In the genomic region with DNA sequence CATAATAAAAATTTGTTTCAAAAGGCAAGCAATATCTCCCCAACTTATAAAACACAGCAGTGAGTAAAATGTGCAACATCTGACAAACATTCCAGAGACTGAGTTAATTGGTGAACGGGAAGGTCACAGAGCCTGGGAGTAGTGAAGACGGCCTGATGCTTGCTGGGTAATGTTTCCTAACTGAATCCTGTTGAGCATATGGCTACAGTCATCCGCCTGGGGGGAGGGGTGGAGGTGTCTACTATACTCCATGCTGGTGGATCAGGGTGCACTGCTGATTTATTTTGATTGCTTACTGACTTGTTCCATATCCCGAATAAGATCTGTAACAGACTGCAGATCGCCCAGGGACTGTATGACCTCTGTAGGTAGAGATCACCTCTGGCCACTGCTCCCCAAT, we compare ENCODE assay signal across 29 mouse cellular contexts. TPM values are rescaled to one million over a fixed set of nuclear protein-coding genes. Genes with fewer than 3 reads are reported as not detected.
A peak's percentile ranks its signal among the peaks of the same experiment; 100 is the strongest.
DNase-seq lines count a peak whose midpoint lies in the region; ATAC-seq and TF ChIP-seq lines count a peak whose summit lies in the region.
"Had no signal": no experiment of that assay in that cellular context is flagged by ENCODE, and none has a peak within 500 bp of the region (broad histone marks: within the 10 kb centered on the region; RNA-seq: fewer than 3 reads in every experiment).

No protein-coding gene starts in this region.

- H3K36me3 ChIP-seq in forebrain, embryonic 14.5 days (ENCODE audit: control insufficient read depth, insufficient read depth, low read length) = no peaks in the 10 kb centered on the region
- H3K36me3 ChIP-seq in forebrain, embryonic 11.5 days (ENCODE audit: control insufficient read depth, insufficient read depth, low read length) = no peaks in the 10 kb centered on the region
- no peaks in the 10 kb centered on the region for H3K36me3 ChIP-seq in kidney, embryonic 14.5 days (ENCODE audit: control insufficient read depth, insufficient read depth, low read length)
- H3K36me3 ChIP-seq in embryonic facial prominence, embryonic 10.5 days (replicated peaks) = no peaks in the 10 kb centered on the region
- no peaks in the 10 kb centered on the region for H3K36me3 ChIP-seq in limb, embryonic 10.5 days
- H3K36me3 ChIP-seq in stomach, postnatal 0 days (ENCODE audit: control insufficient read depth, insufficient read depth, low read length) = no peaks in the 10 kb centered on the region
- H3K36me3 ChIP-seq: embryonic facial prominence, embryonic 13.5 days; heart, embryonic 10.5 days; hindbrain, embryonic 15.5 days; intestine, embryonic 15.5 days; midbrain, embryonic 13.5 days; neural tube, embryonic 13.5 days had no signal

- WGBS in forebrain, embryonic 14.5 days = 73% methylated on average over 5 of the region's 5 CpGs
- WGBS in forebrain, embryonic 11.5 days = 70% methylated on average over 5 of the region's 5 CpGs
- WGBS in kidney, embryonic 14.5 days = 48% methylated on average over 5 of the region's 5 CpGs
- 47% methylated on average over 5 of the region's 5 CpGs for WGBS in embryonic facial prominence, embryonic 10.5 days
- 61% methylated on average over 5 of the region's 5 CpGs for WGBS in limb, embryonic 10.5 days
- 58% methylated on average over 5 of the region's 5 CpGs for WGBS in stomach, postnatal 0 days

- DNase-seq in forebrain, embryonic 14.5 days (ENCODE audit: low spot score) = peak; percentile 47
- no peak for DNase-seq in forebrain, embryonic 11.5 days (ENCODE audit: low spot score)
- DNase-seq in kidney, postnatal 10 days = peak; percentile 33
- peak; percentile 67 for DNase-seq in embryonic facial prominence, embryonic 10.5 days (ENCODE audit: low spot score)
- peak; percentile 53 for DNase-seq in limb, embryonic 10.5 days (ENCODE audit: low spot score)
- DNase-seq in adrenal gland, postnatal 36 days = no peak
- no peak for DNase-seq in stomach, postnatal 0 days (ENCODE audit: low spot score)
- DNase-seq: adrenal gland, adult 2 months; forebrain, postnatal 0 days; liver; lung, postnatal 14 days; right cerebral cortex, postnatal 25 days had no signal

- H3K27me3 ChIP-seq in forebrain, embryonic 14.5 days (replicated peaks; ENCODE audit: control insufficient read depth, insufficient read depth, low read length) = no peaks in the 10 kb centered on the region
- no peaks in the 10 kb centered on the region for H3K27me3 ChIP-seq in forebrain, embryonic 11.5 days (ENCODE audit: control insufficient read depth, insufficient read depth, low read length)
- H3K27me3 ChIP-seq in kidney, embryonic 14.5 days (ENCODE audit: control insufficient read depth, insufficient read depth, low read length) = no peaks in the 10 kb centered on the region
- 0 out of 2 replicates have a peak, but pooled peaks cover 4% of the 10 kb centered on the region for H3K27me3 ChIP-seq in embryonic facial prominence, embryonic 10.5 days (replicated peaks; ENCODE audit: low read depth, poor library complexity, severe bottlenecking)
- H3K27me3 ChIP-seq in limb, embryonic 10.5 days (ENCODE audit: low read depth, poor library complexity, severe bottlenecking) = no peaks in the 10 kb centered on the region
- H3K27me3 ChIP-seq in stomach, postnatal 0 days (ENCODE audit: control insufficient read depth, insufficient read depth, low read length) = no peaks in the 10 kb centered on the region
- H3K27me3 ChIP-seq: embryonic facial prominence, embryonic 13.5 days; hindbrain, embryonic 15.5 days; intestine, embryonic 15.5 days; midbrain, embryonic 13.5 days; neural tube, embryonic 13.5 days had no signal

- no peak overlapping the region for H3K27ac ChIP-seq in forebrain, embryonic 14.5 days (ENCODE audit: low read depth, low read length)
- no peak overlapping the region for H3K27ac ChIP-seq in forebrain, embryonic 11.5 days (ENCODE audit: low read depth, low read length)
- no peak overlapping the region for H3K27ac ChIP-seq in kidney, embryonic 14.5 days (ENCODE audit: low read depth, low read length)
- 0 out of 2 replicates have a peak overlapping the region, but pooled peaks have one; percentile 30 for H3K27ac ChIP-seq in embryonic facial prominence, embryonic 10.5 days (replicated peaks)
- H3K27ac ChIP-seq in limb, embryonic 10.5 days = no peak overlapping the region
- no peak overlapping the region for H3K27ac ChIP-seq in stomach, postnatal 0 days (replicated peaks)
- H3K27ac ChIP-seq: embryonic facial prominence, embryonic 13.5 days; heart, embryonic 10.5 days; hindbrain, embryonic 15.5 days; intestine, embryonic 15.5 days; midbrain, embryonic 13.5 days; neural tube, embryonic 13.5 days had no signal

- TF ChIP-seq CTCF in stomach, postnatal 0 days (IDR thresholded peaks at IDR 0.05; ENCODE audit: low read depth) = no peak

- H3K4me1 ChIP-seq in forebrain, embryonic 14.5 days (ENCODE audit: control insufficient read depth, insufficient read depth, low read length) = peaks cover 13% of the 10 kb centered on the region
- H3K4me1 ChIP-seq in forebrain, embryonic 11.5 days (replicated peaks; ENCODE audit: control insufficient read depth, insufficient read depth, low read length) = no peaks in the 10 kb centered on the region
- H3K4me1 ChIP-seq in kidney, embryonic 14.5 days (ENCODE audit: control insufficient read depth, insufficient read depth, low read length) = peaks cover 9% of the 10 kb centered on the region; the same call in 1 of the 2 replicates
- H3K4me1 ChIP-seq in embryonic facial prominence, embryonic 10.5 days = peaks cover 33% of the 10 kb centered on the region
- peaks cover 37% of the 10 kb centered on the region for H3K4me1 ChIP-seq in limb, embryonic 10.5 days
- no peaks in the 10 kb centered on the region for H3K4me1 ChIP-seq in stomach, postnatal 0 days (replicated peaks; ENCODE audit: control insufficient read depth, insufficient read depth)
- H3K4me1 ChIP-seq: intestine, embryonic 15.5 days had no signal

- no peaks in the 10 kb centered on the region for H3K9me3 ChIP-seq in forebrain, embryonic 14.5 days (replicated peaks; ENCODE audit: control insufficient read depth, low read length)
- no peaks in the 10 kb centered on the region for H3K9me3 ChIP-seq in forebrain, embryonic 11.5 days (ENCODE audit: control insufficient read depth, low read length)
- H3K9me3 ChIP-seq in kidney, embryonic 14.5 days (ENCODE audit: control insufficient read depth, low read length) = no peaks in the 10 kb centered on the region
- H3K9me3 ChIP-seq in embryonic facial prominence, embryonic 10.5 days = no peaks in the 10 kb centered on the region
- H3K9me3 ChIP-seq in limb, embryonic 10.5 days (replicated peaks) = no peaks in the 10 kb centered on the region
- no peaks in the 10 kb centered on the region for H3K9me3 ChIP-seq in stomach, postnatal 0 days (ENCODE audit: control insufficient read depth, low read length)
- H3K9me3 ChIP-seq: embryonic facial prominence, embryonic 13.5 days; heart, embryonic 10.5 days; hindbrain, embryonic 15.5 days; intestine, embryonic 15.5 days; midbrain, embryonic 13.5 days; neural tube, embryonic 13.5 days had no signal

- peak; percentile 58; the same call in 1 of the 2 replicates for ATAC-seq in forebrain, embryonic 14.5 days
- ATAC-seq in forebrain, embryonic 11.5 days (replicated peaks; ENCODE audit: low FRiP score) = no peak
- no peak for ATAC-seq in kidney, embryonic 14.5 days (ENCODE audit: low FRiP score, low TSS enrichment)
- no peak for ATAC-seq in stomach, postnatal 0 days (ENCODE audit: low FRiP score, low TSS enrichment)
- ATAC-seq: forebrain, postnatal 0 days; intestine, embryonic 15.5 days; midbrain, embryonic 13.5 days had no signal

- H3K9ac ChIP-seq in forebrain, embryonic 14.5 days (ENCODE audit: low read length) = no peak overlapping the region
- H3K9ac ChIP-seq in forebrain, embryonic 11.5 days (ENCODE audit: low read length) = no peak overlapping the region
- no peak overlapping the region for H3K9ac ChIP-seq in kidney, embryonic 14.5 days (ENCODE audit: low read depth, low read length)
- H3K9ac ChIP-seq in stomach, postnatal 0 days (ENCODE audit: low read length) = no peak overlapping the region
- H3K9ac ChIP-seq: embryonic facial prominence, embryonic 13.5 days; forebrain, postnatal 0 days; hindbrain, embryonic 15.5 days; intestine, embryonic 15.5 days; midbrain, embryonic 13.5 days; neural tube, embryonic 13.5 days had no signal

- H3K4me2 ChIP-seq in forebrain, embryonic 14.5 days (ENCODE audit: low read length) = no peak overlapping the region
- H3K4me2 ChIP-seq in forebrain, embryonic 11.5 days (ENCODE audit: low read depth, low read length, severe bottlenecking) = no peak overlapping the region
- H3K4me2 ChIP-seq in kidney, embryonic 14.5 days (replicated peaks; ENCODE audit: low read depth, low read length) = no peak overlapping the region
- no peak overlapping the region for H3K4me2 ChIP-seq in stomach, postnatal 0 days (replicated peaks; ENCODE audit: low read depth)
- H3K4me2 ChIP-seq: embryonic facial prominence, embryonic 13.5 days; hindbrain, embryonic 15.5 days; intestine, embryonic 15.5 days; midbrain, embryonic 13.5 days; neural tube, embryonic 13.5 days had no signal

- H3K4me3 ChIP-seq in forebrain, embryonic 14.5 days (ENCODE audit: low read depth, low read length) = no peak overlapping the region
- no peak overlapping the region for H3K4me3 ChIP-seq in forebrain, embryonic 11.5 days (ENCODE audit: low read depth, low read length)
- no peak overlapping the region for H3K4me3 ChIP-seq in kidney, embryonic 14.5 days (ENCODE audit: low read length)
- no peak overlapping the region for H3K4me3 ChIP-seq in embryonic facial prominence, embryonic 10.5 days
- H3K4me3 ChIP-seq in limb, embryonic 10.5 days = no peak overlapping the region
- H3K4me3 ChIP-seq in stomach, postnatal 0 days (ENCODE audit: low read depth, low read length) = no peak overlapping the region
- H3K4me3 ChIP-seq: embryonic facial prominence, embryonic 13.5 days; heart, embryonic 10.5 days; hindbrain, embryonic 15.5 days; intestine, embryonic 15.5 days; midbrain, embryonic 13.5 days; neural tube, embryonic 13.5 days had no signal

- no peak for TF ChIP-seq EP300 in stomach, postnatal 0 days (optimal IDR thresholded peaks at IDR 0.05)

RNA-seq across cellular contexts. Expression of a gene that starts 12.3 kb away (rescaled TPM):
- polyA plus RNA-seq in forebrain, embryonic 14.5 days (2014; fragmentation: Nextera tagmentation; extraction: Ambion mirVana) = 0.74 TPM in 2 replicates
- not detected in 2 replicates for polyA plus RNA-seq in forebrain, embryonic 11.5 days (2014; fragmentation: Nextera tagmentation; extraction: Ambion mirVana)
- 0.37 TPM in 1 of 2 replicates, not detected in the other for polyA plus RNA-seq in kidney, embryonic 14.5 days (2014; fragmentation: Nextera tagmentation; extraction: Ambion mirVana)
- not detected in 2 replicates for polyA plus RNA-seq in embryonic facial prominence, embryonic 10.5 days (2016; fragmentation: Nextera tagmentation; extraction: Ambion mirVana)
- polyA plus RNA-seq in limb, embryonic 10.5 days (2016; fragmentation: Nextera tagmentation; extraction: Ambion mirVana) = not detected in 2 replicates
- total RNA-seq in adrenal gland, postnatal 36 days (2021) = not detected
- not detected in 2 replicates for polyA plus RNA-seq in stomach, postnatal 0 days (2015; fragmentation: Nextera tagmentation; extraction: Ambion mirVana)
- total RNA-seq: adrenal gland, adult 2 months; gastrocnemius, adult 18-20 months; gastrocnemius, postnatal 4 days; layer of hippocampus, adult 18-20 months; layer of hippocampus, postnatal 25 days; left cerebral cortex, postnatal 14 days; megakaryocyte, adult 5-6 weeks had no signal
- polyA plus RNA-seq: adrenal gland, adult 2 months; embryonic facial prominence, embryonic 13.5 days; heart, postnatal 0 days; intestine, embryonic 15.5 days; liver, embryonic 16.5 days; midbrain, embryonic 13.5 days; neural tube, embryonic 13.5 days; stomach, embryonic 16.5 days; urinary bladder, adult 2 months had no signal

RNA-seq across cellular contexts. Expression of a gene that starts 45.5 kb away (rescaled TPM):
- 1.0 and 1.3 TPM in 2 replicates for polyA plus RNA-seq in forebrain, embryonic 14.5 days (2014; fragmentation: Nextera tagmentation; extraction: Ambion mirVana)
- polyA plus RNA-seq in forebrain, embryonic 11.5 days (2014; fragmentation: Nextera tagmentation; extraction: Ambion mirVana) = 0.60 and 0.84 TPM in 2 replicates
- 1.3 and 1.4 TPM in 2 replicates for polyA plus RNA-seq in kidney, embryonic 14.5 days (2014; fragmentation: Nextera tagmentation; extraction: Ambion mirVana)
- 0.49 and 0.69 TPM in 2 replicates for polyA plus RNA-seq in embryonic facial prominence, embryonic 10.5 days (2016; fragmentation: Nextera tagmentation; extraction: Ambion mirVana)
- 0.24 and 0.51 TPM in 2 replicates for polyA plus RNA-seq in limb, embryonic 10.5 days (2016; fragmentation: Nextera tagmentation; extraction: Ambion mirVana)
- under 1 TPM; 0.33 to 0.36 TPM for total RNA-seq in adrenal gland, postnatal 36 days (2021)
- 0.64 and 0.70 TPM in 2 replicates for polyA plus RNA-seq in stomach, postnatal 0 days (2015; fragmentation: Nextera tagmentation; extraction: Ambion mirVana)
- polyA plus RNA-seq: adrenal gland, adult 2 months had no signal

Comparison
In these comparisons a context has a peak if more than half of its experiments do, and no peak if none do; other contexts are left out.
1. DNase-seq: peak in forebrain, embryonic 14.5 days (single experiment), kidney, postnatal 10 days (single experiment), embryonic facial prominence, embryonic 10.5 days (single experiment) and limb, embryonic 10.5 days (single experiment); none in forebrain, embryonic 11.5 days (single experiment), adrenal gland, postnatal 36 days (0 of 2) and stomach, postnatal 0 days (single experiment).